Mouse (Mus musculus): ENCODE measurements around the gene Dis3l.

Gene Dis3l

DNA sequence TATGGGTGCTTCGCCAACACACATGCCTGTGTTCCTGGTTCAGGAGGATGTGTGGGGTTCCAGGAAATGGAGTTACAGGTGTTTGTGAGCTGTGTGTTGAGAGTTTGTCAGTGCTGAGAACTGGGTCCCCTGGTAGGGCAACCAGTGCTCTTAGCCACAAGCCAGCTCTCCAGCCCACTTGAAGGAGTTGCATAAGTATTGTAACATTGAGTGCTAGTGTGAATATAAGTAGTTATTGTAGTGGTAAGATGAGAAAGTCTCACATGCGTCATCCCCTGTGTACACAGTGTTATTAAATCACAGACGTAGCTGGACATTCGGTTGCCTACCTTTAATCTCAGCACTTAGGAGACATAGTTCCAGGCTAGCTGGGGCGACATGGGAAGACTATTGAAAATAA is 81.2 kb downstream of the Dis3l start:
- DNase-seq (ENCODE audit: low read depth), result no peak
